Mouse (Mus musculus) left cerebral cortex, postnatal 36 days (tissue): ENCODE results near the gene Adamtsl1. TPM values are rescaled to one million over a fixed set of nuclear protein-coding genes. Genes with fewer than 3 reads are reported as not detected.

Source experiments
- DNase-seq, 2 experiments: peaks; one replicate each; pipeline ENCODE4 v3.0.0; 2021 to 2022; ENCODE audit warnings: low spot score in 2 of 2, mixed read lengths in 1 of 2
- intact Hi-C: fragments of 180-260 bp; cut with DNase I; formaldehyde crosslinking; loops from one replicate; pipeline ENCODE4 v1.15.1; 2025
- total RNA-seq, 2 experiments: library from RNA; stranded (reverse); gene quantifications; 2 replicates each; pipeline ENCODE4 v1.2.3; 2021

Gene Adamtsl1
- total RNA-seq, 2 experiments from 2014 or later = 4.3 to 4.5 TPM

DNA sequence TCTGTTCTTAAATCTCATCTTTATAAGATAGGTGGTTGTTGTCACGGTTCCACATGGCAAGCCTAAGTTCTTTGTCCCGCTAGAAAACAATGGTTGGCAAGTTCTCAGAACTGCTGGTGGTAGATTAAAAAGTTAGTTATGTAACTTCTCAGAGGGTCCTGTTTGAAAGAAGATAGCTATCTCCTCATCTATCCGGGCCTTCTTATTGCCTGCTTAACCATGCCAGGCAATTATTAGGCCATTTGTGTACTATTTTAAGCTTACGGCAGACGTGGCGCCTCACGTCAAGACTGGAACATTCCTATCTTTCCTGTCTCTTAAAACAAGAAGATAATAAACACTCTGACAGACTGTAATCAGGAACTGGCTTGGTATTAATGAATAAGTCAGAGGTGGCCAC is 115.4 kb downstream of the Adamtsl1 start:
- no peak for DNase-seq
- intact Hi-C loops = no loop called here

DNA sequence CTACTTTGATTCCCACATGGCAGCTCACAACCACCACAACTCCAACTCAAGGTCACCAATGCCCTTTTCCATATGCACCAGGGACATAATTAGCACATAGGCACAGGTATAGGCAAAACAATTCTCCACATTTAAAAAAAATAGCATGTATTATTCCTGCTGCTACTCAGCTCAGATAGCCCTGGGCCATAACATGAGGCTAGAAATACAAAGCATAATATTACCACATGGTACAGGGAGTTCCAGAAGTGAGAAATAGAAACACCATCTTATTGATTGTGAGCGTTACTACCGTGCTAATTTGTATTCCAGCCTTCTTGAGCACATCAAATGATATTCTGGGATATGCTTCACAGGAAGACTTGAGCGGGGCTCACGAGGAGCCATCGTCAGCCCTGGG is 155.3 kb downstream of the Adamtsl1 start:
- intact Hi-C loops = no loop called here
- DNase-seq = no peak

GRCm38 (mm10) chr4:85669735-85670134 is 155.8 kb downstream of the Adamtsl1 start:
- DNase-seq = no peak
- intact Hi-C loops = no loop called here

DNA sequence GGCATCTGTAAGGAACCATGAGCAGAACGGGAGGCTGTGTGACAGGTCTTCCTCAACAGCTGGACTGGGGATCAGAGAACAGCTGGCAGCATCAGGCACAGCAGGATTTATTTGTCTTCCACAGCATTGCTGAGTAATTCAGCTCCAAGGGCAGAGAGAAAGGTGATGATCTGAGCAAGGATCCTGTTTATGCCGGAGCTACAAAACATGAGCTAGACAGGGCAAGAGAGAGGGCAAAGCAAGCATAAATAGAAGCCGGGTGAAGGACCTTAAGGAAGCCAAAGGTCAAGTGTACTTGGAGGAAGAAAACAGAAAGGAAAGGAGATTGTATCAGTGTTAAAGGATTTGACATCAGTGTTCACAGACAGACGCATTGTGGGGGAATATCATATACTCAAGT is 158.3 kb downstream of the Adamtsl1 start:
- intact Hi-C loops = no loop called here
- no peak for DNase-seq

GRCm38 (mm10) chr4:85677621-85678020 is 163.6 kb downstream of the Adamtsl1 start:
- intact Hi-C loops = no loop called here
- no peak for DNase-seq

DNA sequence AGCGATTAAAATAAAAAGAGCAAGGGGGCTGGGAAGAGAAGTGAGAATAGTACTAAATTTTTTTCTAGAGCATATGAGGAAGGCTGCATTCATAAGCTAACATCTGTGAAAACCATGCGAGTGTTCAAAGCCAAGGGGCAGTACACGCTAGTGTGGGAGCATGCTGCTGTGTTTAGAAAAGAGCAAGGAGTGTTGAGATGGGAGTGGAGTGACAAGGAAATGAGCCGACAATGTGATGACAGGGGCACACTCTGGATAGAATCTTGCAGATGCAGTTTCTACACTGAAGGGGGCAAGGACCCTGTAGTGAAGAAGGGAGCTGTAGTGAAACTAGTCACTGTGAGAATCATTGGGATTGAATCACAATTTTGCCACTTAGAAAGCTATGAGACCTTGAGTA is 172.2 kb downstream of the Adamtsl1 start:
- intact Hi-C loops = no loop called here
- no peak for DNase-seq

GRCm38 (mm10) chr4:85695237-85695636 is 181.3 kb downstream of the Adamtsl1 start:
- intact Hi-C loops = no loop called here
- no peak for DNase-seq

- no peak for DNase-seq
- intact Hi-C loops = no loop called here
Measured at GRCm38 (mm10) chr4:85707352-85708057, 193.5 kb downstream of the Adamtsl1 start.

- intact Hi-C loops = no loop called here
- DNase-seq = no peak
Measured at GRCm38 (mm10) chr4:85709636-85710035, 195.7 kb downstream of the Adamtsl1 start.

GRCm38 (mm10) chr4:85724999-85725398 is 211.0 kb downstream of the Adamtsl1 start:
- intact Hi-C loops = no loop called here
- no peak for DNase-seq

GRCm38 (mm10) chr4:85727731-85728130 is 213.8 kb downstream of the Adamtsl1 start:
- intact Hi-C loops = no loop called here
- DNase-seq = no peak

GRCm38 (mm10) chr4:85728416-85728815 is 214.4 kb downstream of the Adamtsl1 start:
- peak in 1 of 2 experiments; percentile 5 for DNase-seq
- intact Hi-C loops = no loop called here

- no peak for DNase-seq
- intact Hi-C loops = no loop called here
Measured at GRCm38 (mm10) chr4:85740478-85740877, 226.5 kb downstream of the Adamtsl1 start.

GRCm38 (mm10) chr4:85741825-85742391 is 227.9 kb downstream of the Adamtsl1 start:
- intact Hi-C loops = no loop called here
- DNase-seq = no peak

DNA sequence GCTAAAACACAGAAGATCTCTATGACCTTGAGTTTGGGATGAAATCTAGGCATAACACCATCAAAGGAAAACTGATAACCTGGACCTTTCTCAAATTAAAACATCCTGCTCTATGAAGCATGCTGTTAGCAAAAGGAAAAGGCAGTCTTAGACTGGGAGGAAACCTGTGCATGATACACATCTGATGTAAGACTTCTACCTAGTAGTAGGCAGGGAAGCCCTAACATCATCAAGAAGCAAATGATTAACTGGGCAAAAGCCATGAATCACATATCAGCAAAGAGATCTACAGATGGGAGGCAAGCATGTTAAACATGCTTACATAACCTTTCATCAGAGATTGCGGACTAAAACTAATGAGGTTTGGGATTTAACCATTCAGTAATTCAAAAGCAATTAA is 229.5 kb downstream of the Adamtsl1 start:
- DNase-seq = no peak
- intact Hi-C loops = no loop called here

DNA sequence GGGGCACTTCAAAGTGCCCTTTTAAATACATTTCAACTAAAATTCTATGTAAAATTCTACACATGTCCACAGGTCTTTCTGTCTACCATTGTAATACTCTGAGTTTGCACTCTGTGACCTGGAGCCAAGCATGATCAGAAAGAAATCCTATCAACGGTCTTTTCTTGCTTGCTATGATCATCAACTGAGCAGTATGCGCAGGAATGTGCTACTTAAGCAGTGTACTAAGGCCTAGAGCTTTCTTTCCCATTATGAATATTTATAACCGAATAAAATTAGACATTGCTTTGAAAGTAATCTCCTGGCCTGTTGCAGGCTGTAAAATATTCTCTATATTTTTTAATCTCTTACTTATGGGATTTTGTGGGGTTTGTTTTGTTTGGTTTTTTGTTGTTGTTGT is 248.7 kb downstream of the Adamtsl1 start:
- DNase-seq = no peak
- intact Hi-C loops = no loop called here

DNA sequence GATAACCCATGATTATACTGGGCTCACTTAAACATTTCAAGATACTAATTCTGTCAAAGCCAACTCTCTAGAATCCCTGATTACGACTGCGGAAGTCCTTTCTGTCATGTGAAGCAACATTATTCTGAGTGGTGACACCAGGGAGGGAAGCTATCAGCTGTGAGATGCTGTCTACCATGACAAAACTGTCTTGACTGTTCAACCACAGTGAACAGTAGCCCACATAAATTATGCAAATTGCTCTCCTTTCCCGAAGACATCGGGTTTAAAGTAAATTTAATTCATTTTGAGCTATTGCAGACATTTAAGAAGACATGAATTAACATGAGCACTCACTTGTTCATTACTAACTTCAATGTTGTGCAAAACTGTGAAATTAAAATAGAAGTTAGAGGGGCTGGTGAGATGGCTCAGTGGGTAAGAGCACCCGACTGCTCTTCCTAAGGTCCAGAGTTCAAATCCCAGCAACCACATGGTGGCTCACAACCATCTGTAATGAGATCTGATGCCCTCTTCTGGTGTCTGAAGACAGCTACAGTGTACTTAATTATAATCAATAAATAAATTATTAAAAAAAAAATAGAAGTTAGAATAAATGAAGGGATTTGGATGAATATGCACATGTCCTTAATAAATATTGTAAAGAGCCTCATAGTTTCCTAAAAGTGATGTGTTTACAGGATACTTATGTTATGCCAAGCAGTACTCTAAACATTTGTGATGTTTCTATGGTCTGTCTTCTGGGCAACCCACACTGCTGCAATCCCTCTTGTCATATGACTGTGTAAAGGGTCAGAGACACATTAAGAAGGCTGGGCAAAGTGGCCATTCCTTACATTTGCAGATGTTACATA is 249.4 kb downstream of the Adamtsl1 start:
- intact Hi-C loops = no loop called here
- no peak for DNase-seq

- intact Hi-C loops = no loop called here
- no peak for DNase-seq
Measured at GRCm38 (mm10) chr4:85764015-85764450, 250.1 kb downstream of the Adamtsl1 start.

DNA sequence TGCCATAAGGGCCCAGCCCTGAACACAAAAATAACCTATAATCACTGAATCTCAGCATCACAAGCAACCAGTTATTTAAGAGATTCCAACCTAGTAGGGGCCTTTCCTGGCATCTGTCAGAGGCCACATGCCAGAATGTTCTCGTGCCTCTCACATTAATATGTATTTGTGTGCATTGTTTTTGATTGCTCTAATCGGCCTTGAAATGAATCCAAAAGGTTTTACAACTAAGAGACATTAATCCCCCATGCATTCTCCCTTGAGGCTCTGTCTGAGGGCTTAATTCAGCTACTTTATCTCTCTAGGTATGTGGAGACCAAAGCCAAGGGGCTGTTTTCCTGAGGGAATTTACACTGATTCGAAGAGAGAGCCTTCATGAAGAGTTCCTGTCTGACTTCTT is 250.5 kb downstream of the Adamtsl1 start:
- intact Hi-C loops = no loop called here
- no peak for DNase-seq

DNA sequence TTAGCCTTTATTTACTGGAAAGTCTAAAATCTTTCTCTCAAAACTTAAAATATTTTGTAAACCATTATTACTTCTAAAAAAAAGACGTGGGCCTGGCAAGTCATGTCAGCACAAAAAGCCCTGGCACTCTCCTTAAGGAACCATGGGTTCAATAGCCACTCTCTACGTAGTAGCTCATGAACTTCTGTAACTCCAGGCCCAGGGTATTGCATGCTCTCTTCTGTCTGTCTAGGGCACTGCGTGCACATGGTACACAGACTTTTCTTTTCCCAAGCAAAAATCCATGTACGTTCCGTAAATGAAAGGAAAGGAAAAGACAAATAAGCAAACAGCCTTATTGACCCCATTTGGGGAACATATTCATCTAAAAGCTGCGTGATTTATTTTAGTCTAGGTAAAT is 253.7 kb downstream of the Adamtsl1 start:
- no peak for DNase-seq
- intact Hi-C loops = no loop called here

DNA sequence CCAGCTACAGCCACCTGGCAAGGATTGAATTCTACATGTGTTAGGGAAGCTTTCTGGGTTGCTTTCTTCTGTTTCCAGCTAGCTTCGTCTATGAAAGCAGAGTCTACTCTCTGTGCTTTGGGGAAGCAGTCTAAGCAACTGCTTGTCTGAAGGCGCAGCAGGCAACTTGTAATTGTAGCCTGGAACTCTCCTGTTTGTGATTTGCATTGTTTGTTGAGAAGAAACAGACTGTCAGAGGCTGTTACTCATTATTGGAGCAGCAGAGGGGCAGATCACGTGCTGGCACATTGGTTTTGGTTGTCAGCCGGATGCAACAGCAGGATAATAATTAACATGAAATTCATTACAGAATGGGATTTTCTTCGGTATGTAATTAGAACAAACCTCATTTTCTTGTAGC is 254.1 kb downstream of the Adamtsl1 start:
- no peak for DNase-seq
- intact Hi-C loops = no loop called here
